Mouse (Mus musculus) erythroblast, embryonic 14.5 days (primary cell): ENCODE results near the gene Acsl5. TPM values are rescaled to one million over a fixed set of nuclear protein-coding genes. Genes with fewer than 3 reads are reported as not detected.

Source experiments
- H3K27me3 ChIP-seq: 2 replicates; pipeline ENCODE4 v1.6.1; 2012; ENCODE audit warnings: inconsistent platforms; ENCODE audit not compliant: control insufficient read depth
- H3K36me3 ChIP-seq: 2 replicates; pipeline ENCODE4 v1.6.1; 2012; ENCODE audit warnings: mild to moderate bottlenecking, inconsistent platforms; ENCODE audit not compliant: control insufficient read depth
- H3K4me1 ChIP-seq: 2 replicates; pipeline ENCODE4 v1.6.1; 2012; ENCODE audit warnings: inconsistent platforms; ENCODE audit not compliant: control insufficient read depth
- H3K4me3 ChIP-seq: replicated peaks from 2 replicates; pipeline ENCODE3; 2012; ENCODE audit warnings: moderate library complexity, mild to moderate bottlenecking, inconsistent platforms
- H3K9me3 ChIP-seq: 2 replicates; pipeline ENCODE4 v1.6.1; 2012; ENCODE audit warnings: low read length, inconsistent platforms, mixed read lengths; ENCODE audit not compliant: control insufficient read depth
- GATA1 ChIP-seq: IDR thresholded peaks from 2 replicates; pipeline ENCODE4 v1.6.1; 2012; ENCODE audit warnings: low read length, inconsistent platforms, mixed read lengths
- TAL1 ChIP-seq: IDR thresholded peaks from 3 replicates; pipeline ENCODE4 v1.6.1; 2012; ENCODE audit warnings: low read length, inconsistent platforms, mixed read lengths
- polyA plus RNA-seq: library from polyadenylated mRNA; stranded (reverse); fragments of >175 nt; gene quantifications from 2 replicates; pipeline ENCODE4 v1.2.3, GENCODE M21; 2012

The Acsl5 gene
- polyA plus RNA-seq, 1 experiment: 1.3 TPM

- Histone ChIP-seq H3K4me3 (no peak overlapping the region), H3K9me3 (no peaks in the 10 kb centered on the region), H3K36me3 (peaks cover 75% of the 10 kb centered on the region), H3K4me1 (peaks cover 34% of the 10 kb centered on the region), H3K27me3 (no peaks in the 10 kb centered on the region)
- no peak for TF ChIP-seq TAL1
- TF ChIP-seq GATA1: no peak
Measured at GRCm38 (mm10) chr19:55311874-55312273, 60.1 kb downstream of the Acsl5 start.

- Histone ChIP-seq H3K4me1 (peaks cover 44% of the 10 kb centered on the region), H3K9me3 (no peaks in the 10 kb centered on the region), H3K36me3 (peaks cover 62% of the 10 kb centered on the region), H3K4me3 (peak overlapping the region; percentile 20), H3K27me3 (no peaks in the 10 kb centered on the region)
- TF ChIP-seq GATA1 (no peak), TAL1 (no peak)
Measured at GRCm38 (mm10) chr19:55313649-55314048, 61.9 kb downstream of the Acsl5 start.

- H3K9me3 ChIP-seq: no peaks in the 10 kb centered on the region
- peak within 1 kb of the TSS; percentile 90 for H3K4me3 ChIP-seq
- TF ChIP-seq GATA1 (no peak), TAL1 (no peak)
- H3K4me1 ChIP-seq: peaks cover 49% of the 10 kb centered on the region
- no peaks in the 10 kb centered on the region for H3K27me3 ChIP-seq
- peaks cover 47% of the 10 kb centered on the region for H3K36me3 ChIP-seq
Measured at GRCm38 (mm10) chr19:55315452-55316108, 63.8 kb downstream of the Acsl5 start, which contains the start of gene Zdhhc6. Gene Zdhhc6, minus strand, starts transcription at chr19:55316032.

- H3K4me3 ChIP-seq: peak within 1 kb of the TSS; percentile 90
Measured at GRCm38 (mm10) chr19:55316109-55316714, 64.5 kb downstream of the Acsl5 start, which contains the start of gene Vti1a. Gene Vti1a, plus strand, starts transcription at chr19:55316295.

GRCm38 (mm10) chr19:55316901-55317300 is 65.2 kb downstream of the Acsl5 start:
- H3K4me3 ChIP-seq: peak overlapping the region; percentile 90
- peaks cover 47% of the 10 kb centered on the region for H3K4me1 ChIP-seq
- H3K27me3 ChIP-seq: no peaks in the 10 kb centered on the region
- H3K9me3 ChIP-seq: no peaks in the 10 kb centered on the region
- TF ChIP-seq TAL1 (no peak), GATA1 (no peak)
- peaks cover 40% of the 10 kb centered on the region for H3K36me3 ChIP-seq

More at GRCm38 (mm10) chr19:55316109-55316714, 64.5 kb downstream of the Acsl5 start, which contains the start of gene Vti1a:
- TF ChIP-seq TAL1: no peak
- peak; percentile 22; the same call in 1 of the 2 replicates for TF ChIP-seq GATA1
- H3K4me1 ChIP-seq: peaks cover 49% of the 10 kb centered on the region
- peaks cover 43% of the 10 kb centered on the region for H3K36me3 ChIP-seq
- H3K27me3 ChIP-seq: no peaks in the 10 kb centered on the region
- no peaks in the 10 kb centered on the region for H3K9me3 ChIP-seq

GRCm38 (mm10) chr19:55319036-55319435 is 67.3 kb downstream of the Acsl5 start:
- Histone ChIP-seq H3K4me3 (no peak overlapping the region), H3K27me3 (no peaks in the 10 kb centered on the region), H3K4me1 (peaks cover 36% of the 10 kb centered on the region), H3K36me3 (peaks cover 40% of the 10 kb centered on the region), H3K9me3 (no peaks in the 10 kb centered on the region)
- TF ChIP-seq TAL1: no peak
- no peak for TF ChIP-seq GATA1

GRCm38 (mm10) chr19:55319521-55319920 is 67.8 kb downstream of the Acsl5 start:
- TF ChIP-seq TAL1 (no peak), GATA1 (no peak)
- Histone ChIP-seq H3K4me3 (no peak overlapping the region), H3K4me1 (peaks cover 31% of the 10 kb centered on the region), H3K27me3 (no peaks in the 10 kb centered on the region), H3K36me3 (peaks cover 40% of the 10 kb centered on the region), H3K9me3 (no peaks in the 10 kb centered on the region)

GRCm38 (mm10) chr19:55322604-55323003 is 70.9 kb downstream of the Acsl5 start:
- Histone ChIP-seq H3K9me3 (no peaks in the 10 kb centered on the region), H3K4me3 (no peak overlapping the region), H3K36me3 (peaks cover 62% of the 10 kb centered on the region), H3K27me3 (no peaks in the 10 kb centered on the region), H3K4me1 (peaks cover 12% of the 10 kb centered on the region)
- TF ChIP-seq TAL1 (no peak), GATA1 (no peak)

- TF ChIP-seq TAL1: no peak
- no peak for TF ChIP-seq GATA1
- H3K36me3 ChIP-seq: peaks cover 89% of the 10 kb centered on the region
- no peaks in the 10 kb centered on the region for H3K27me3 ChIP-seq
Measured at GRCm38 (mm10) chr19:55327510-55327909, 75.8 kb downstream of the Acsl5 start.

More at GRCm38 (mm10) chr19:55327510-55327909, 75.8 kb downstream of the Acsl5 start:
- H3K4me1 ChIP-seq: peaks cover 5% of the 10 kb centered on the region
- H3K4me3 ChIP-seq: no peak overlapping the region
- no peaks in the 10 kb centered on the region for H3K9me3 ChIP-seq
